Mouse (Mus musculus) brain, embryonic 14.5 days (tissue): ENCODE results near the gene Dap3.

Source experiments
- CTCF ChIP-seq: fragments of 200-500 bp; IDR thresholded peaks from 2 replicates; pipeline ENCODE4 v1.5.1; 2012; ENCODE audit warnings: inconsistent platforms, mild to moderate bottlenecking, moderate library complexity, borderline replicate concordance; ENCODE audit not compliant: insufficient read depth, insufficient read length; ENCODE audit errors: extremely low read depth
- POLR2A ChIP-seq: fragments of 200-500 bp; IDR thresholded peaks from 2 replicates; pipeline ENCODE4 v1.6.1; 2012; ENCODE audit warnings: mild to moderate bottlenecking, inconsistent platforms, borderline replicate concordance; ENCODE audit not compliant: poor library complexity, insufficient read depth, insufficient read length, severe bottlenecking; ENCODE audit errors: extremely low read depth

- TF ChIP-seq CTCF (no peak), POLR2A (no peak)
These were observed 32.0 kb downstream of the Dap3 start for GRCm38 (mm10) chr3:88918981-88919380.
